Mouse (Mus musculus): ENCODE data around the gene Cnga2.

DNA sequence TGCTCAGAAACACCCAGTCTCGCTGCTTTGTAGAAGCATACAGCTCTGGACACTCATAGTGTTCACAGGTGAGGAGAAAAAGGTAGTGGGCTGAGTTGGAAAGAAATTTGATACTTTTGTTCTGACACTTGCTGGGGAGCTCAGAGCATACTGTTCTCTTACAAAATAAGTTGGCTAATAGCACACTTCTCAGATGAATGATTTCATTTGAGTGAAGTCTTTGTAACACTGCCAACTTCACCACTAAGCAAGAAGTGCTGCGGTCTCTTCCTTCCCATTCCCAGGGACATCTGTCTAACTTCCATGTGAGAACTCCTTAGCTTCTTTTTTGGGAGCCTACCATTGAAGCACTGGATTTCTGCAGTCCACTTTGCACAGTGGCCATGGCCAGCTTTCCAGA lies 8.4 kb upstream of the Cnga2 start:
- no peak for TF ChIP-seq POLR2A (IDR thresholded peaks at IDR 0.05; ENCODE audit: insufficient read length, low read depth)
- TF ChIP-seq MAX (IDR thresholded peaks at IDR 0.05; ENCODE audit: low read depth), result no peak
- TF ChIP-seq REST (IDR thresholded peaks at IDR 0.05; ENCODE audit: insufficient read depth, insufficient read length), result no peak
- TF ChIP-seq TCF12 (IDR thresholded peaks at IDR 0.05; ENCODE audit: insufficient read depth, poor library complexity, severe bottlenecking), result no peak
- TF ChIP-seq USF1 (IDR thresholded peaks at IDR 0.05; ENCODE audit: low read depth), result no peak
- no peak for TF ChIP-seq E2F4 (IDR thresholded peaks at IDR 0.05; ENCODE audit: insufficient read depth)
- TF ChIP-seq POLR2AphosphoS2 (IDR thresholded peaks at IDR 0.05; ENCODE audit: insufficient read length, low read depth), result no peak
- no peak for TF ChIP-seq TCF3 (IDR thresholded peaks at IDR 0.05; ENCODE audit: insufficient read length, low read depth)
- TF ChIP-seq CEBPB (IDR thresholded peaks at IDR 0.05; ENCODE audit: insufficient read depth, poor library complexity, severe bottlenecking), result no peak
